Mouse (Mus musculus) induced T-regulatory cell, adult 2 months (primary cell): ENCODE data around the gene Gm4836.
"Not testable (repeated sequence)": the region's sequence is repeated elsewhere in the genome, so short reads cannot be mapped to it uniquely, and the experiment has no call there.

Experiments used
- DNase-seq: peaks from one replicate; pipeline ENCODE4 v3.0.0-alpha.2; 2012; ENCODE audit warnings: low read depth

Gm4836 gene

GRCm38 (mm10) chrX:28293532-28293931 is at the start of gene Gm4836:
Gm4836 (minus strand) TSS chrX:28293632.
- not testable (repeated sequence) for DNase-seq
